Mouse (Mus musculus): Measurements from ENCODE around the gene Map3k11.

- TF ChIP-seq CTCF (IDR thresholded peaks at IDR 0.05; ENCODE audit: low read depth) (no peak), EP300 (IDR thresholded peaks at IDR 0.05; ENCODE audit: low read depth) (no peak)
These were observed 20.2 kb upstream of the Map3k11 start for GRCm38 (mm10) chr19:5668372-5668771.
